Mouse (Mus musculus) midbrain, embryonic 11.5 days (tissue): ENCODE measurements around the gene Alppl2. TPM values are rescaled to one million over a fixed set of nuclear protein-coding genes. Genes with fewer than 3 reads are reported as not detected.
A peak's percentile ranks its signal among the peaks of the same experiment; 100 is the strongest.

Experiments used
- ATAC-seq: fragments of 200-750 bp; cut with Nextera tagmentation; 2 replicates; pipeline ENCODE4 v1.8.0; 2017; ENCODE audit warnings: moderate TSS enrichment, moderate library complexity; ENCODE audit not compliant: low FRiP score
- DNase-seq: peaks from one replicate; pipeline ENCODE4 v3.0.0; 2015; ENCODE audit warnings: low spot score; ENCODE audit errors: missing footprints
- H3K27ac ChIP-seq: fragments of 300-500 bp; sonication (generic); 2 replicates; pipeline ENCODE4 v1.5.1; 2014; ENCODE audit warnings: low read depth, low read length
- H3K27me3 ChIP-seq: fragments of 300-500 bp; sonication (generic); 2 replicates; pipeline ENCODE4 v1.6.1; 2014; ENCODE audit warnings: mild to moderate bottlenecking, low read length, moderate library complexity, mixed read lengths; ENCODE audit not compliant: control insufficient read depth, insufficient read depth
- H3K36me3 ChIP-seq: fragments of 300-500 bp; sonication (generic); 2 replicates; pipeline ENCODE4 v1.6.1; 2014; ENCODE audit warnings: mild to moderate bottlenecking, low read length, moderate library complexity, mixed read lengths; ENCODE audit not compliant: control insufficient read depth, insufficient read depth
- H3K4me1 ChIP-seq: fragments of 300-500 bp; sonication (generic); 2 replicates; pipeline ENCODE4 v1.6.1; 2014; ENCODE audit warnings: low read length; ENCODE audit not compliant: control insufficient read depth, insufficient read depth
- H3K4me2 ChIP-seq: fragments of 300-500 bp; sonication (generic); 2 replicates; pipeline ENCODE4 v1.6.1; 2014; ENCODE audit warnings: mild to moderate bottlenecking, moderate library complexity
- H3K4me3 ChIP-seq: fragments of 300-500 bp; sonication (generic); 2 replicates; pipeline ENCODE4 v1.5.1; 2014; ENCODE audit warnings: low read depth, low read length
- H3K9ac ChIP-seq: fragments of 300-500 bp; sonication (generic); 2 replicates; pipeline ENCODE4 v1.6.1; 2014; ENCODE audit warnings: low read length
- H3K9me3 ChIP-seq: fragments of 300-500 bp; sonication (generic); 2 replicates; pipeline ENCODE4 v1.6.1; 2016; ENCODE audit warnings: low read length; ENCODE audit not compliant: control insufficient read depth
- WGBS: fragments of 180-500 bp; shearing (Covaris S2); extraction: QIAGEN DNeasy Blood & Tissue Kit; methylation state at CpG from one replicate; pipeline ENCODE4 v1.1.7; 2014; 5-methylcytosine and 5-hydroxymethylcytosine counted together
- polyA plus RNA-seq: library from polyadenylated mRNA; unstranded; fragments of >200 nt; fragmentation: Nextera tagmentation; extraction: Ambion mirVana; gene quantifications from 2 replicates; pipeline ENCODE4 v1.2.1, GENCODE M21; 2014

Gene Alppl2
- polyA plus RNA-seq, 1 experiment from 2014 or later: not detected

DNA sequence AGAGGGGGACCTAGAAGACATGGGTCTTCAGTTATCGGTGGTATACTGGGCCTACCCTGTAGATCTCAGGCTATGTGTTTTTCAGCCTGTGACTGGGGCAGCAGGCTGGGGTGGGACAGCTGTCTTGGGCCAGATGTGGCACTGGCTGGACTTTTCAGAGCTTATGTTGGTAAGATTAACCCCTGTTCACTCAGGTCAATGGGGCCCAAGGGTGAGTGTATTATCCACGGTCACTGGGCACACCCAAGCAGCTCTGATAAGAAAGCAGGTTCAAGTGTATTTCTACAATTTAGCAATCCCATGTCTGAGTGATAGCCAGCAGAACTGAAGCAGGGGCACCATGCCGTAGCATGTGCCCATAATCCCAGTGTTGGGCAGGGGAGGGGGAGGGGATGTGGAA lies 12.4 kb upstream of the Alppl2 start:
- H3K9me3 ChIP-seq: no peaks in the 10 kb centered on the region
- H3K4me1 ChIP-seq: no peaks in the 10 kb centered on the region
- H3K36me3 ChIP-seq: no peaks in the 10 kb centered on the region
- DNase-seq (no peak), ATAC-seq (no peak)
- no peak overlapping the region for H3K4me3 ChIP-seq
- H3K27ac ChIP-seq: no peak overlapping the region
- 83% methylated on average over 3 of the region's 3 CpGs for whole genome bisulfite sequencing
- H3K4me2 ChIP-seq: no peak overlapping the region
- H3K9ac ChIP-seq: no peak overlapping the region
- H3K27me3 ChIP-seq: 0 out of 2 replicates have a peak, but pooled peaks cover 2% of the 10 kb centered on the region

DNA sequence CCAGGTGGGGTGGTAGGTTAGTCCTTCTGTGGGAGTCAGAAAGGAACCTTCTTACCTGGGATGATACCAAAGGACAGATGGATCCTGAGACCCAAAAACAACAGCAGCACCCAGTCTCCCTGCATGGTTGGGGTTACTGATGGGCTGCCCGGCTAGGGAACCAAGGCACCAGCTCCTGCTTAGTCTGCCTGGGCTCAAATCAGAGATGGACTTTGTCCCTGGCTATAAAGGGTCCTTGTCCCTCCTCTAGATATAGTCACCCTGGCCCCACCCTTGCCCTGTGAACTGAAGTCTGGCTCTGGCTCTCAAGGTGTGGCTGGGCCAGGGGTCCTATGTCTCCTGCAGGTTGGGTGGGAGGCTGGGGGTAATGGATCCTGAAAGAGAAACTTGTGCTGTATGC lies 11.7 kb upstream of the Alppl2 start, which contains the start of gene Alpi:
Gene Alpi, minus strand, starts transcription at position 196 of the 400 bp plus-strand sequence.
- ATAC-seq: no peak
- no peak within 1 kb of the TSS for H3K9ac ChIP-seq
- WGBS: 89% methylated on average over 1 of the region's 1 CpGs
- no peak for DNase-seq
- H3K4me1 ChIP-seq: no peaks in the 10 kb centered on the region
- no peak within 1 kb of the TSS for H3K27ac ChIP-seq
- H3K27me3 ChIP-seq: 0 out of 2 replicates have a peak, but pooled peaks cover 2% of the 10 kb centered on the region
- no peak within 1 kb of the TSS for H3K4me2 ChIP-seq
- no peaks in the 10 kb centered on the region for H3K36me3 ChIP-seq
- H3K9me3 ChIP-seq: no peaks in the 10 kb centered on the region
- H3K4me3 ChIP-seq: no peak within 1 kb of the TSS

DNA sequence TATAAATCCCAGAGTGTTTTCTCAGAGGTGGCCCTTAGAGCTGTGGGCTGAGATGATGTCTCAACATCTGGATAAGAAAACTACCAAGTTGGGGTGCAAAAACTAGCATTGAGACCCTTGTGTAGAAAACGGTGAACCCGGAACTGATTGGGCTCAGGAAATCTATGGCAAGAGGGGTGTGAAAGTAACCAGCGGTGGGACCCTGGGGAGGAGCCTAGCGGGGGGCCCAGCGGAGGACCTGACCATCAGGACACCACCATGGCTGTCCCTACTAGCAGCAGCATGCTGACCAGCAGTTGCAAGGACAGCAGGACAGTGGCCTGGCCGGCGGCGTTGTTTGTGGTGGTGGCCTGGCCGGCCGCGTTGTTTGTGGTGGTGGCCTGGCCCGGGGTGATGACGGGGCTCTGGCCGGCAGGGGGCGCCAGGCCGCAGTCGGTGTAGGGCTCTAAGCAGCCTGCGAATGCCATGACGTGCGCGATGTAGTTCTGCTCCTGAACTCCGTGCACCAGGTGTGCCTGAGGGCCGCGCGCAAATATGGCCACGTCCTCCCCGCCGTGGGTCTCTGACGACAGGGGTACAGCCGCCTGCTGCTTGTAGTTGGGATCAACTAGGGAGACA lies 8.7 kb upstream of the Alppl2 start:
- Histone ChIP-seq H3K4me2 (peak overlapping the region; percentile 27), H3K9me3 (no peaks in the 10 kb centered on the region), H3K27me3 (0 out of 2 replicates have a peak, but pooled peaks cover 2% of the 10 kb centered on the region), H3K4me3 (no peak overlapping the region), H3K27ac (no peak overlapping the region), H3K9ac (peak overlapping the region; percentile 32; the same call in 1 of the 2 replicates), H3K4me1 (no peaks in the 10 kb centered on the region), H3K36me3 (no peaks in the 10 kb centered on the region)
- DNase-seq: peak; percentile 98
- WGBS: 14% methylated on average over 30 of the region's 30 CpGs
- peak; percentile 84 for ATAC-seq

DNA sequence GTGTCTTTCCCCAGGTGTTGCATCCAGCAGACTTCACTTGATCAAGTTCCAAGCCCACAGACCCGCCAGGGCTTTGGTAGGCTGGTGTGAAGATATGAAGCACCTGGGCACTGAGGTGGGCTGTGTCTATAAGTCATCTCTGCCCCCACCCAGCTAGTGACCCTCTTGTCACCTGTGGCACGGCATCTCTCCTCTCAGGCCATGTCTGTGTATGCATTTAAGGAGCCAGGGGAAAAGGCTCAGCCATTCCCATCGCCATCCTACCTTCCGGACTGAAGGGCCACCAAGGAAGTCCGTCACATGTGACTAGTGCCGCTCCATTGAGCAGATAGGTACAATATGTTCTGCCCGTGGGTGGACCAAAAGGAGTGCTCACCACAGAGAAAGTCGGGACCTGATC lies 5.9 kb upstream of the Alppl2 start:
- Histone ChIP-seq H3K4me1 (no peaks in the 10 kb centered on the region), H3K27me3 (0 out of 2 replicates have a peak, but pooled peaks cover 2% of the 10 kb centered on the region), H3K27ac (no peak overlapping the region), H3K9ac (no peak overlapping the region), H3K36me3 (no peaks in the 10 kb centered on the region), H3K4me2 (no peak overlapping the region), H3K4me3 (no peak overlapping the region), H3K9me3 (no peaks in the 10 kb centered on the region)
- DNase-seq (no peak), ATAC-seq (no peak)
- 77% methylated on average over 8 of the region's 8 CpGs for WGBS

DNA sequence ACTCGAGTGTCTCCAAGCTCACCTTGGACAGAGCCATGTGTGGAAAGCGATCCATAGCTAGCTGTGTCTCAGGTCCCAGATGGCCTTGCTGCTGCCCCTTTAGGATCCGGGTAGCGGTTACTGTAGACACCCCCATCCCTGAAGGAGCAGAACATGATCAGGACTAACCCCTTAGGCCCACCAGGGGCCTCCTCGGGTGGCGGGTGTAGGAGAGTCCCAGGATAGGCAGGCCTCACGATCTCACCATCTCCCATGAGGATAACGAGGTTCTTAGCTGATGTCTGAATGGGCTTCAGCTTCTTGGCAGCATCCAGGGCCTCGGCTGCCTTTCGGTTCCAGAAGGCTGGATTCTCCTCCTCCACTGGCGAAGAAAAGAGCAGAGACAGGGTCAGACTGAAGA lies 477 bp downstream of the Alppl2 start:
- Histone ChIP-seq H3K4me2 (no peak overlapping the region), H3K4me3 (no peak overlapping the region), H3K27ac (no peak overlapping the region), H3K36me3 (no peaks in the 10 kb centered on the region), H3K4me1 (no peaks in the 10 kb centered on the region), H3K27me3 (no peaks in the 10 kb centered on the region), H3K9ac (no peak overlapping the region), H3K9me3 (no peaks in the 10 kb centered on the region)
- 86% methylated on average over 11 of the region's 11 CpGs for WGBS
- DNase-seq (no peak), ATAC-seq (no peak)

- Histone ChIP-seq H3K4me3 (no peak overlapping the region), H3K36me3 (no peaks in the 10 kb centered on the region), H3K4me1 (no peaks in the 10 kb centered on the region), H3K9ac (no peak overlapping the region), H3K4me2 (no peak overlapping the region), H3K27ac (no peak overlapping the region), H3K9me3 (no peaks in the 10 kb centered on the region), H3K27me3 (no peaks in the 10 kb centered on the region)
- DNase-seq (no peak), ATAC-seq (no peak)
- WGBS: 68% methylated on average over 17 of the region's 17 CpGs
Measured at GRCm38 (mm10) chr1:87086964-87087363, 2.8 kb downstream of the Alppl2 start.

DNA sequence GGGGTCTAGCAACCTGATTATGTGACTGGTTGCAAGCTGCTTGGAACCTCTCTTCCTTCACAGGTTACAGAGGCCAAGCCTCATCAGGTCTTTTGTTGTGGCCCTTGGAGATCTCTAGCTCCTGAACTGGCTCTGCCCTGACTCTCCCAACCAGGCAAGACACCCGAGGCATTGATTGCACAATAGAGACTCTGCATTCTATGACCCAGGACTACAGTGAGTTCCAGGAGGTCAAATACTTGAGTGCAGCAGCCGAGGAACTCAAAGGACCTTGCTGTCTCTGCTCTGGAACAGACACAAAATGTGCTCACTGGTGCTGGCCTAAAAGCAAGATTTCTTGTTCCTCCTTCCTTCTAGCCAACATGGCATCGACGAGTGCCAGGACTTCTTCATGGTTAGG lies 3.5 kb downstream of the Alppl2 start:
- DNase-seq (no peak), ATAC-seq (no peak)
- 73% methylated on average over 4 of the region's 4 CpGs for WGBS
- no peak overlapping the region for H3K4me2 ChIP-seq
- no peak overlapping the region for H3K4me3 ChIP-seq
- H3K9ac ChIP-seq: no peak overlapping the region
- no peaks in the 10 kb centered on the region for H3K27me3 ChIP-seq
- H3K4me1 ChIP-seq: no peaks in the 10 kb centered on the region
- H3K9me3 ChIP-seq: no peaks in the 10 kb centered on the region
- no peak overlapping the region for H3K27ac ChIP-seq
- H3K36me3 ChIP-seq: no peaks in the 10 kb centered on the region

- H3K27me3 ChIP-seq: no peaks in the 10 kb centered on the region
- no peaks in the 10 kb centered on the region for H3K36me3 ChIP-seq
- no peak overlapping the region for H3K27ac ChIP-seq
- WGBS: 84% methylated on average over 8 of the region's 8 CpGs
- ATAC-seq (no peak), DNase-seq (no peak)
- no peak overlapping the region for H3K4me3 ChIP-seq
- H3K9me3 ChIP-seq: no peaks in the 10 kb centered on the region
- no peaks in the 10 kb centered on the region for H3K4me1 ChIP-seq
- H3K4me2 ChIP-seq: no peak overlapping the region
- H3K9ac ChIP-seq: no peak overlapping the region
Measured at GRCm38 (mm10) chr1:87073776-87074175, 16.0 kb downstream of the Alppl2 start.

DNA sequence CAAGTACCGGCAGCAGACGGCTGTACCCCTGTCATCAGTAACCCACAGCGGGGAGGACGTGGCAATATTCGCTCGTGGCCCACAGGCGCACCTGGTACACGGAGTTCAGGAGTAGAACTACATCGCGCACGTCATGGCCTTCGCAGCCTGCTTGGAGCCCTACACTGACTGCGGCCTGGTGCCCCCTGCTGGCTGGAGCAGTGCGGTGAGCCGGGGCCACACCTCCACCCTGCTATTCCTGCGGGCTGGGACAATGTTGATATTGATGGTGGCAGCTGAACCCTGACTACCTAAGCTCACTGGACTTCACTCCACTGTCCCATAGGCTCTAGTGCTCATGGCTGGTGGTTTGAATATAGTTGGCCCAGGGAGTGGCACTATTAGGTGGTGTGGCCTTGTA lies 19.0 kb downstream of the Alppl2 start:
- Histone ChIP-seq H3K27ac (no peak overlapping the region), H3K27me3 (no peaks in the 10 kb centered on the region), H3K36me3 (no peaks in the 10 kb centered on the region), H3K4me3 (no peak overlapping the region), H3K4me2 (no peak overlapping the region), H3K9ac (no peak overlapping the region), H3K4me1 (no peaks in the 10 kb centered on the region), H3K9me3 (no peaks in the 10 kb centered on the region)
- ATAC-seq: 0 out of 2 replicates have a peak, but pooled peaks have one; percentile 44
- 55% methylated on average over 16 of the region's 16 CpGs for WGBS
- no peak for DNase-seq
